Mouse (Mus musculus) CD4-positive naive resting alpha-beta T cell, adult 76 days (primary cell): ENCODE data around the gene Npr3. TPM values are rescaled to one million over a fixed set of nuclear protein-coding genes. Genes with fewer than 3 reads are reported as not detected.

Experiments used
- total RNA-seq: library from RNA; stranded (reverse); gene quantifications from one replicate; pipeline ENCODE4 v1.2.4, GENCODE M21; 2023

The Npr3 gene
- total RNA-seq: not detected

GRCm38 (mm10) chr15:11906571-11907531 is at the start of gene Npr3:
Gene Npr3, minus strand, starts transcription at chr15:11907287.

Other genes with a start within 250 kb of the Npr3 start
- 329 TPM for gene Sub1, start 89.7 kb upstream of the Npr3 start, total RNA-seq
- gene Zfr, start 210.5 kb upstream of the Npr3 start, total RNA-seq: 129 TPM